Mouse (Mus musculus) monocyte, adult 59 days (primary cell): ENCODE data around the gene Frrs1l. TPM values are rescaled to one million over a fixed set of nuclear protein-coding genes. Genes with fewer than 3 reads are reported as not detected.

Experiments
- total RNA-seq, 2 experiments: library from RNA; stranded (reverse); gene quantifications; one replicate each; pipeline ENCODE4 v1.2.4; 2023

Gene Frrs1l
- total RNA-seq: not detected

GRCm38 (mm10) chr4:56990215-56990584, at the start of gene Frrs1l:
TSS of gene Frrs1l (minus strand) at chr4:56990391.

DNA sequence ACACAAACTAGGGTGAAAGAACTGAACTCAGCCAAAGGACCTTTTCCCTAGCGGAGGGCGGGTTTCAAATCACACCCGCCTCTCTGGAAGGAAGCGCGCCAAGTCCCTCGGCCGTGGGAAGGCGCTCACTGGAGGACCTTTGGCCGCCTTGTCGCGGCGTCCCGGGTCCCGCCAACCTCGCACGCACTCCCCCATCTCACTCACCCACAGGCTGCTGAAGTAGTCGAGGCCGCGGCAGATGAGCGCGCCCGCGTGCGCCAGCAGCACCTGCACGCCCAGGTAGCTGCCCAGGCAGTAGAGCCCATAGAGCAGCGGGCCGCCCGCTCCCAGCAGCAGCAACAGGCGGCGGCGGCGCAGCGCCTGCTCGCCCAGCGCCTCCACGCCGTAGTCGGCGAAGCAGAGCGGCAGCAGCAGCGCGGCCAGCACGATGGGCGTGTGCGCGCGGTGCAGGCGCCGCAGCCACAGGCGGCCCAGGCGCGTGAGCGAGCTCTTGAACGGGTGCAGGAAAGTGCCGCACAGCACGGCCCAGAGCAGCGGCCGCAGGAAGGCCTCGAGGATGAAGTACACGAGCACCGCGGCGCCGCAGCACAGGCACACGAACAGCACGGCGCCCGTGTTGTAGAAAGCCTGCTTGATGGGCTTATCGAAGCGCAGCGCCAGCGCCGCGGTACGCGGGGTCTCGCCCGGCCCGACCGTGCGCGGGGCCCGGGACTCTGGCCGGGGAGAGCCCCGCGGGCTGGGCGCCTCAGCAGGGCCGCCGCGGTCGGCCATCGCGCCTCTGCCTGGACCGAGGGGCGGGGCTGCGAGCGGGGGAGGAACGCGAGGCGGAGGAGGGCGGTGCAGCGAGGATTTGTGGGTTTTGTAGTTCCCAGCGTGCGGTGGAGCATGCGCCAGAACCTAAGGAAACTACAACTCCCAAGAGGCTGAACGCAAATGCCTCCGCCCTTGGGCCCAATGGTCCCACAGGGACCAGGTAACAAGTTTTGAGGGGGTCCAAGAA, 43.2 kb downstream of the Frrs1l start, which contains the start of gene Tmem245:
Gene Tmem245, minus strand, starts transcription at position 797 of the 1,000 bp plus-strand sequence.

Other genes starting within 250 kb of the Frrs1l start
- gene Actl7b, start 248.9 kb downstream of the Frrs1l start, total RNA-seq: 1 to 10 TPM; 3.3 to 3.4 TPM
- not detected for gene Actl7a, start 247.0 kb downstream of the Frrs1l start, total RNA-seq
- 10 to 100 TPM; 47.3 to 57.3 TPM for gene Elp1, start 188.1 kb downstream of the Frrs1l start, total RNA-seq
- 10 to 100 TPM; 14.1 to 15.7 TPM for gene Fam206a, start 188.0 kb downstream of the Frrs1l start, total RNA-seq
- 1 to 10 TPM in 1 of 2 experiments, not detected in 1; 1.5 TPM for gene Ctnnal1, start 125.2 kb downstream of the Frrs1l start, total RNA-seq
- 10 to 100 TPM; 22.0 to 24.0 TPM for gene Tmem245, start 43.0 kb downstream of the Frrs1l start, total RNA-seq
- under 1 TPM in 1 of 2 experiments, not detected in 1; 0.18 TPM for gene Epb41l4b, start 153.0 kb upstream of the Frrs1l start, total RNA-seq